Mouse (Mus musculus) spleen, adult 18-20 months (tissue): Measurements from ENCODE around the gene Unc93a.
"Not testable (repeated sequence)": the region's sequence is repeated elsewhere in the genome, so short reads cannot be mapped to it uniquely, and the experiment has no call there.

Experiments used
- DNase-seq, 2 experiments: peaks; one replicate each; pipeline ENCODE4 v3.0.0; 2022; ENCODE audit warnings: mixed read lengths in 2 of 2

Gene Unc93a

DNA sequence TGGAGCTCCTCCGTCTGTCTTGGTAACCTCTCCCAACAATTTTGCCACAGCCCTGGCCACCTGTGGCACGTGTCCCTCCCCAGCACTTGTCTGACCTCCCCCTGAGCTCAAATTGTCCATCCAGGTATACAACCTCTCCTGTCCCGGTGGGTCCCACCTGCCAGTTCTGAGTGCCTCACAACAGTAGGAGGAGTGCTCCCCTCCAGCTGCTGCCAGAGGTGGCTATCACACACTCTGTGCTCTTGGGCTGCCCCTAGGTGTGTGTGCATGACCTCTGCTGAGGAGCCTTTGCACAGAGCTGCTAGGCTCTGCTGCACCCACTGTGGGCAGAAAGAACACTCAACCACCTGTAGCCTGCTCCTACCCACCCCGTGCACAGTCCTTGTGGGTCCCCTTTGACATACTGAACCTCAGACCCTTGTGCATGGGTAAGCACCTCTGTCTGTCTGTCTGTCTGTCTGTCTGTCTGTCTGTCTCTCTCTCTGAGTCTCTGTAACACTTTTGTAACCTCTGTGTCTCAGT lies 63.7 kb downstream of the Unc93a start:
- not testable (repeated sequence) for DNase-seq

DNA sequence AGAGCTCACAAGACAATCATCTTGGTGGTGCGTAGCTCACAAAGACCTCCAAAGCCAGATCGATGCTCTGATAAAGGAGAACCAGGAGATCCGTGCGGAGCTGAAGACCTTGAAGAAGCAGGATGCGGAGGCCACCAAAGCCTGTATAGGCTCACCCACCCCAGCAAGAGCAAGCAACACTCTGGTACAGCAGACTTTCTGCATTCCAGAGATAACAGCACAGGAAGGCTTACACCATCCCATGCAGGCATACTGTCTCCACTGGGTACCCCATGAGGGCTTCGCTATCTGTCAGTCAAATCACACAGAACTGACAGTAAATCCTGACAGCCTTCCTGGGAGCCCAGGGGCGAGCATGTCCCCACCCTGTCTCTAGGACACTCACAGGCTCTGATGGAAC lies 68.7 kb downstream of the Unc93a start:
- not testable (repeated sequence) for DNase-seq

DNA sequence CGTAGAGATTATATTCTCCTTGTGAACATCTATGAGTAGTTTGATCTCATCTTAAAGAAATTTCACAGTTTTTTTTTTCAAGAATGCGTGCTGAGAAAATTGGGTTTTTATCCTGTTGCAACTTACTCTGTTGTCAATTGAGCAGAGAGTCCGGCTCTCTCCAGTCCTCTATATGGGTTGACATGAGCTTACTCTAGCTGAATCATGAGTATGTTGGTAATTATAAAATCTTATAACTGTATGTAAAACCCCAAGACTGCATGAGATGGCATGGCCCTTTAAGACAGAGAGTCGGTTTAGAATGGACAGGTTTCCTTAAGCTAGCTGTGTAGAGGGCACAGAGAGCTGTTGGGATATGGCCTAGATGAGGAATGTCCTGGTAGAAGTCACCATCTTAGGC lies 70.8 kb downstream of the Unc93a start, which contains the start of gene Tcp10b:
TSS of gene Tcp10b (plus strand) at position 301 of the 400 bp plus-strand sequence.
- not testable (repeated sequence) for DNase-seq
